Mouse (Mus musculus) cerebellum, adult 18-20 months (tissue): ENCODE results near the gene Flad1.

Experiments
- DNase-seq, 2 experiments: peaks; one replicate each; pipeline ENCODE4 v3.0.0; 2021

The Flad1 gene

DNA sequence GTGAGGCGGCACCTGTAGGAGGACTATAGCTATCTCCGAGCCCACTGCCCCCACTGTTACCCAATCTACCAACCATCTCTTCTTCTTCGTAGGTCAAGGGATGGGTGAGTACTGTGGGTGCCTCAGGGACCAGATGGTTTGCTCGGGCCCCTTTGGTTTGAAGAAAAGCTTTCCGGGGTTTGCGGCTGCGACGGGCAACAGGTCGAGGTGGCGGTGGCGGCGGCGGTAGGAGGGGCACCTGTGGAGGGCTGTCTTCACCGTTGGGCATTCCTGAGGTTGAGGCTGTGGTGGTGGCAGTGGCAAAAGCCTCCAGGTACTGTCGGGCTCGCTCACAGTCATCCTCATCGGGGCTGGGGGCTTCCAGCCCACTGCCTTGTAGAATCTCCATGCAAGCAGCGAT is 31.0 kb downstream of the Flad1 start:
- no peak for DNase-seq

DNA sequence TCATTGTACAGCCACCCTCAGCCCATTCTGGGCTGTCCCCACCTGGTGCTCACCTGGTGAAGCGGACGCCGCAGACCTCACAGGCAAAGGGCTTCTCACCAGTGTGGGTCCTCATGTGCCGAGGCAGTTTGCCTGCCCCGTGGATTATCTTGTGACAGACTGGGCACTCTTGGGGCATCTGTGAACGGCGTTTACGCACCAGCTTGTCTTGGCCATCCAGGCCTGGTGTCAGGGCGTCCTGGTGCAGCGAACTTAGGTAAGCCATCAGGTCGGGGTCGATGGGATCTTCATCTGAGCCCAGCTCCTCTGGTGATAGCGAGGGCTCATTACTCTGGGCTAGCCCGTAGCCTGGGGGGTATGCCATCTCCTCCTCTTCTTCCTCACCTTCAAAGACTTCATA is 31.4 kb downstream of the Flad1 start:
- no peak for DNase-seq

DNA sequence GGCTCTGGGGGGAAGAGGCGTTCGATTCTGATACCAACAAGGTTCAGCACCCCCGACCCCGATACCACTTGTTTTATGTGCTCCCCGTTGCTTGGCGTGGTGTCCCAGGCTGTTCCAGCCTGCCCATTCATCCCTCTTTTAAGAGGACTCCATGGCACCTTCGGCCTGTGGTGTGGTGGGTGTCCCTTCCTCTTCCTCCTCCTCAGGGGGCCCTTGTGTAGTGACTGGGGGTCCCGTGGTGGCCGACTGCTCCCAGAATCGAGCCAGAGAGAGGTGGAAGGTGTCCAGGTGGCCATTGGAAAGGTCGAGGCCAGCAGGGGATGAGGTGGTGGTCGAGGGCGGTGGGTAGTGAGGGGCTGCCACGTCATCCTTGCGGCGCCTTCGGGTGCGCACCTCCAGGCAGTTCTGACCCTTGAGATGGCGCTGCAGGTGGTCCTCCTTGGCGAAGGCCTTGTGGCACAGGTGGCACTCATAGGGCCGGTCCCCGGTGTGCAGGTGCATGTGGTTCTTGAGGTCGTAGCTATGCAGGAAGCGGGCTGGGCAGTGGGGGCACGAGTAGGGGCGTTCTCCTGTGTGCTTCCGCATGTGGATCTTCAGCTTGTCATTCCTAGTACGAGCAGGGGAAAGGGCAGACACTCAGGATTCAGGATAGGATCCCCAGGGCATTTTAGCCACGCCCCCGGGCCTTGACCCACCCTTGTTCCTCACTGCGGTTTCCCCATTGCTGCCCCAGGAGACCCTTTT is 32.1 kb downstream of the Flad1 start:
- no peak for DNase-seq

DNA sequence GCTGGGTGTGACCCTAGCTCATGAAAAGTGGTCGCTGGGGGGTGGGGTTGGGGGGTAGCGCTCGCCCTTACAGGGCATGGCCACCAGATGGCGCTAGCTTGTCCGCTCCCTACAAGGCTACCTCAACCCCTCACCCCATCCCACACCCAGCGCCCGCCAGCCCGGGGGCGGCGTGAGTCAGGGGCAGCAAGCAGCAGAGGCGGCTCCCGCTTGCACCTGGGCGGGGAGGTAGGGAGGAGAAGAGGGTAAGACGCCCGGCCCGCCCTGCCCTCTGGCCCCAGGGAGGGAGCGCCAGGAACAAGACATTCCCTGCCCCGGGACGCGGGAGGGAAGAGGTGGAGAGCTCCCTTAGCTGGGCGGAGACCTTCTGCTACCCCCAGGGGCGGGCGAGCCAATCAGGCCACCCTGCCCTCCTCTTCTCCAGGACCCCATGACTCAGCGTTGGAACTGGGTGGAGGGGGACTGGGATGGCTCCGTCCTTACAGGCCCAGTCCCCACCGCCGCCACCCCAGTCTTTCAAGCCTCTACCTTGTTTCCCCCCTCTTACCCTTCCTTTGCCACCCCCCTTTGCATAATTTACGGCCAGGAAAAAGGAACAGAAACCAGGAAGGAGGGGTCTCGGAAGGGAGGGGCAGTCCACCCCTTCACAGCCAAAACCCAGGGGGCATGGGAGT is 33.1 kb downstream of the Flad1 start:
- DNase-seq: peak; percentile 58 to 72

DNA sequence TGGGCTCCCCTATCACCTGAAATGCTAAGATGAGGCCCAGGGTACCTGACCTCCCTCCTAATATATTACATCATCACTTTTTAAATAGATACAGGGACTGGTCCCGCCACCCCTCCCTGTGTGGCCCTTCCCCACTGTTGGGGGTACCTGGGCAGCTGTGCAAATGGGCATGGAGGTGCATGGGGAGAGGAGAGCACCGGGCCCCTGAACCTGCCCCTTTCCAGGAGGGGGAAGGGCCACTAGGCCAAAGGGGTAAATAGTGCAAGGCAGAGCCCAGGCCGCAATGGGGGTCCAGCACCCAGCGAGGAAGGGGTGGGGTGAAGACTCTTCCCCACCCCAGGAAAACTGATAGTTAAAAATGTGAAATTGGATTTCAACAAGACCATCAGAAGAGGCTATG is 33.8 kb downstream of the Flad1 start:
- no peak for DNase-seq

DNA sequence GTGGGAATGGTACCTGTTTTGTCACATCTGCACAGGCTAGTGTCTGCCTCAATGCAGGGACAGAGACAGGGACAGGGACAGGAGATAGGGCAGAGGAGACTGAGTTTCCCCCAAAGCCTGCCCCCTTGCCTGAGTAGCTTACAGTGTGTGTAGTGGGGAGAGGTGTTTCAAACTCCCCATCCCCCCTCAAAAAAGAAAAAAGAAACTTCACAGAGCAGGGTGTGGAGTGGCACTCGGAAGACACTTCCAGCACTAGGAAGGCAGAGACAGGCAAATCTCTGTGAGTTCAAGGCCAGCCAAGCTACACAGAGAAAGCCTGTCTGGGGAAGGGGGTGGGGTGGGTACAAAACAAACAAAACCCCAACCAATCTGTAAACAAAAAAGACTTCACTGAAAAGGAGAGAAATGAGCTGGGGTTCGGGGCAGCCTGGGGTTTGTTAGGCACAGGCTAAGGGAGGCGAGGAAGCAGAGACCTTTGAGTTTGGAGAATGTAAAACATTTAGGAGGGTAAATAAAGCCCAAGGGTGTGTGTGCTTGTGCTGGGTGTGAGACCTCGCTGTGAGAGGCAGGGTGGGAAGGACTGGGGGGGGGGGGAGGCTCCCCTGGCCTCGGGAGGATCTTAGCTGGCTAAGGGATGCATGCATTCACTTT is 38.0 kb downstream of the Flad1 start:
- no peak for DNase-seq

DNA sequence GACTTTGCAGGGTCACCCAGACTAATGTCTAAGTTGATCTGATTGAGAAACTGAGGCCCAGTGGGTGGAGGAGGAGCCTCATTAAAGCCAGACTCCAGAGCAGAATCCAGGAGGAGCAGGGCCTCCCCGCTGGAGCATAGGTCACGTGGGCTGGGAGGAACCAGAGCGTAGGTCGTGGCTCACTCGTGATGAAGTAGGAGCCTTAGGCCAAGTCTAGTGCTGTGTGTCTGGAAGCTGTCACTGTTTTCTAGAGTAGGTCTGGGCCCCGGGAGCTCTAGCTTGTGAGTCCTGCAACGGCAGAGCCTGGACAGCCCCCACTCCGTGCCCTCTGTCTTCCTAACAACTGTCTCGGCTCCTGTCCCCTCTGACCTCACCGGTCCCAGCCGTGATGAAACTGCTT is 44.3 kb downstream of the Flad1 start:
- no peak for DNase-seq

DNA sequence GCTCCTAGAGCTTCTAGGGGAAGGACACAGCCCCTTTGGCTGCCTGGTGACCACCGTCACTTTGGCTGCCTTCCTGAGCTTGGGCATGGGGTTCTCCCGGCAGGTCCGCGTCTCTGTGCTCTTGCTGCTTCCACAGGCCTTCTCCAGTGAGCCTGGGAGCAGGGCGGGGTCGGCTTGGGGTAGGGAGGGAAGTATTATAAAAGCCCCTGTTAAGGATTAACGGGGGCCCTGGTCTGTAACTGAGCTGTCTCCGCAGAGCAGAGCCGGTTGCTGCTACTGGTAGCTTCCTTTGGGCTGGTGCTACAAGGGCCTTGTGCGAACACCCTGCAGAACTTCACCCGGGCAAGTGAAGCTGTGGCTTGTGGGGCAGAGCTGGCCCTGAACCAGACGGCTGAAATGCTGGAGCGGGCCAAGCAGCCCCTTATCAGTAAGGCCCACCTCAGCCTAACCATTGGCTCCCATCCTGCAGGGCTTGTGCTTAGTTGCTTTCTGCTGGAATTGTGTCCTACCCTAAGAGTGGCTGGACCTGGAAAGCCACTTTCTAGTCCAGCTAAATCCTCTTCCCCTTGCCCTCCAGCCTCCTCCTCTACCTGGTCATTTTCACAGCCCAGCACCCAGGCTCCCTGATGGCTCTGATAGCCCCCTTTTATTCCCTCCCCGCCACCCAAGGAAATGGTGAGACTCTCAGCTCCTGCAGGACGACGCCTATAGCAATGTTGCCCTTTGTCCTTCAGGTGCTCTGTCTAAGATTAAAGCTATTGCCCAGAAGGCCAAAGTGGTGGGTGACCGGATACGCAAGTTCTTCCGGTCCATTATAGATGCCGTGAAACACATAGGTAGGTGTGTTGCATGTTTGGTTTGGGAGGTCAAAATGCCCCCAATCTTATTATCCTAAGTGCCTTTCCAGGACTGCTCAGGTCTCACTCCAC is 45.9 kb downstream of the Flad1 start:
- no peak for DNase-seq

DNA sequence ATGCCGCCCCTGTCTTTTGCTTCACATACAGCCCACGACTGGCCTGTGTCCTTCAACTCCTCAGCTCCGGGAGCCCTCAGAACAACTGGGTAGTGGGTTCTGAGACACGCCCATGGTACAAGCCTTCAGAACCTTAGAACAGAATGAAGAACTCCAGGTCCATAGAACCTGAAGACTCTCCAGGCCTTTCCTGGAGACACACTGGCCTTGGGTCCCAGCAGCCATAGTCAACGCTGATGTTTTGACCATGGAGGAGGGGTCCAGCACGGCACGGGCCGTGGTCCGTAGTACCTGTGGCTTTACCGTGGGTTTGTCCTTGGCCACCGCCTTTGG is 46.6 kb downstream of the Flad1 start, which contains the start of gene Dcst1:
Gene Dcst1 (minus strand): TSS at position 101 of the 333 bp plus-strand sequence.
- no peak for DNase-seq

DNA sequence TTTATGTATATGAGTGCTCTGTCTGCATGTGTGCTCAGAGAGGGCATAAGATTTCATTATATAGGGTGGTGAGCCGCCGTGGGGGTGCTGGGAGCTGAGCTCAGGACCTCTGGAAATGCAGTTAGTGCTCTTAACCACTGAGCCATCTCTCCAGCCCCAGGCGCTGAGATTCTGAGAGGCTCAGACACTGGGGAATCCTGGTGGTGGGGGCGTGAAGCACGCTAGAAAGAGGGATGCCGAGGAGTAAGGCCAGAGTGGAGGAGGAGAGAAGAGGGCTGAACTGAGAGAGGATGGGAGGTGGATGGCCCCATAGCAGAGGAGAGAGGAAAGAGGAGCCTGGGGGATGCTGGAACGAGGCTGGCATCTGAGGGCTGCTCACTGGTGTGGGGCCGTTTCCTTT is 47.0 kb downstream of the Flad1 start:
- no peak for DNase-seq

DNA sequence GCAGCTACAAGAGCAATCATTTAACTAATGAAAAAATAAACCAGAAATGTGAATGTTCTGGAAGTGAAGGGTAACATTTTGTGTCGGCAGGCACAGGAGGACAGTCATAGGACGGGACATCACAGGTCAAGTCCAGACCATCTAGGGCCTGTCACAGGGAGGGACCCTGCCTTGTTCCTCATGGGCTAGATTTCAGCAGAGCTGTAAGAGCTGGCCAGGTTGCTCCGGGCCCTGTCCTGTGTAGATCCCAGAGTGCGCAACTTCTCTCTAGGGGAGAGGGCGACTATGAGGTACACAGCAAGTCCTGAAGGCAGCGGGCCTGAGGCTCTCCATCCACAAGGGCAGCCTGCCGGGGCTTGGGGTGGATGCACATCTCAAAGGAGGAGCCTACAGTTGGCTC is 50.0 kb downstream of the Flad1 start, which contains the start of gene Dcst2:
Gene Dcst2 (plus strand): TSS at position 301 of the 400 bp plus-strand sequence.
- no peak for DNase-seq

DNA sequence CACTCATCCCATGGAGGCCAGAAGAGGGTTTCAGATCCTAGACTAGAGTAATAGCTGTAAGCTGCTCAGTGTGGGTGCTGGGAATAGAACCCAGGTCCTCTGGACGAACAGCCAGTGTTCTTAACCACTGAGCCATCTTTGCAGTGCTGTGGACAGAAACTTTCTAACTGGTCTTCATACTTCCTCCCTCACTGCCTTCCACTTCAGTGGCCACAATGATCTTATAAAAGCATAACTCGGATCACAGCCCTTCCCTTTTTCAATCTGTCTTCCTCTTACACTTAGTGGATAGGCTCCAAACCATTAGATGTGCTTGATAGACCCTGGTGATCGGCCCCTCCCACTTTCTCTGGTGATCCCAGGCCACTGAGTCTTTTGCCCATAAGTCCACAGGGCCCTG is 51.4 kb downstream of the Flad1 start:
- DNase-seq: no peak

DNA sequence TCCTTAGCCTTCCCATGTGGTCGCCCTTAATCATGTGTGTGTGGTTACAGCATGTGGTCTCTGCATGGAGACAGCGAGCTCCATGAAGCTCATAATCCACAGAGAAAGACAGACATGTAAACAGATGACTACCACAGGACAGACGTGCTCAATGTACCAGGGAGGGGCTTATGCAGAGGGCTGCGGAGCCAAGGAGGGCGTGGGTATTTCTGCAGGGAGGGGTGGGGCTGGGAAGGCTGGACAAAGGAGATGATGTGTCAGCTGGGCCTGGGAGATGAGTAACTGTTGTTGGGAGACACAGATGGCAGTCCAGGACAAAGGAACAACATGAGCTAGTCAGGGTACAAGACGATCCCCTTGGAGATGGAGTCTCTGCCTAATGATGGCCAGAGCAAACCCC is 52.0 kb downstream of the Flad1 start:
- DNase-seq: no peak

DNA sequence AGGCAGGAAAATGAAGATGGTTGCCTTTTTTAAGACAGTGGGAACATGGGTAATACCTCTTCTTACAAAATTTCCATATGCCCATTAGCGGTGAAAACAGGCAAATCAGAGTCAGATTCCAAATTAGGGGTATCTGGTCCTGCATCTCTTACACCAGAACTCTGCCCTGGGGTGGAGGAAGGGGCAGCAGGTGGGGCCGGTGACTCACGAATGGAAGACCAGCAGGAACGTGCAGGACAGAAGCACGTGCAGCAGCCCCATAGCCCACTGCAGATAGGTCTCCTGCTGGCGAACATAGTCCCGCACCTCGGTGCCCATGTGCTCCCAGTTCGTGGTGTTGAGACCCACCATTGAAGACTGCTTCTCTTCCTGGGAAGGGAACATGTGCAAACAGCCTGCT is 55.6 kb downstream of the Flad1 start:
- no peak for DNase-seq

DNA sequence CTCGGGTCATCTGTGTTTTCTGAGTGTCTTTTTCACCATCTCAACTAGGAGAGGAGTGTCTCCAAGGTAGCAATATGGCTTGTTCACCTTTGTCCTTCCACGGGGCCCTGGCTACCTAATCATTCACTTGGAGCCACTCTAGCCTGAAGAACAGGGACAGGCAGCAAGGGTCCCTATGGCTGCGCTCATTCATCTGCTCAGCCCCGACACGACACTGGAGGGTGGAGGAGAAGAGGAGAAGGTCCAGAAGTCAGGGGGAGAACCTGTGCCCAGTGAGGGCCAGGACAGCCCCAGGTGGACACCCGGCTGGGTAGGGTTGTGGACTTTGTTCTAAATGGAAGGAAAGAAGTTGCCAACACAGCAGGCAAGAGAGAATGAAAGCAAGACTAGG is 56.2 kb downstream of the Flad1 start:
- DNase-seq: no peak

DNA sequence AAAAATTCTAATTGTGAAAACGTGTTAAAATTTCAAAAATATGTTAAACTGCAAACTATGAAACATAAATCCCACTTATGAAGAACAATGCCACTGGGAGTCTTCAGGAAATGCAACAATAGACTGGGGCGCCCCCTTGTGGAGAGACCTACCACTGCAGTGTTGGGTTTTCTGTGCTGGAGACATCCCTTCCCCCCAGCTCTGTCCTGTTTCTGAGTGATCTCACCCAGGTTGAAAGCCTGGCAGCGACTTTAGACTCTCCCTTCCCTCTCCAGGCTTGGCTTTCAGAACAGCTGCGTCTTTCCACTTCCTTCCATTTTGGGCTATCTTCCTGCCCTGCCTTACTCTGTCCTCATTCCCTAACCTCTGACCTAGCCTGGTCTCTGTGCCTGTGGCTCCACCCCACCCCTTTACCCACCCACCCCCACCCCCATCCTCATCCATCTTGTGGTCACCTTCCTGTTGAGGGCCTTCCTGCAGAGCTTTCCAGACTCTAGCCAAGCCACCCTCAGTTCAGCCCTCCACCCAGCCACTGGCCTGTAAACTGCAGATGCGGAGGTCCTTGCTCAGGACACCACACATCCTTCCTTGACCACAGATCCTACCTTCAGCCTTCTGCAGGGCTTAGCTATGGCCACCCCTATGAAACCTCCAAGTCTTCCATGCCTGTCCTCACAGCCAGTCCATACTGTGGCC is 56.7 kb downstream of the Flad1 start:
- peak; percentile 83 to 91 for DNase-seq

DNA sequence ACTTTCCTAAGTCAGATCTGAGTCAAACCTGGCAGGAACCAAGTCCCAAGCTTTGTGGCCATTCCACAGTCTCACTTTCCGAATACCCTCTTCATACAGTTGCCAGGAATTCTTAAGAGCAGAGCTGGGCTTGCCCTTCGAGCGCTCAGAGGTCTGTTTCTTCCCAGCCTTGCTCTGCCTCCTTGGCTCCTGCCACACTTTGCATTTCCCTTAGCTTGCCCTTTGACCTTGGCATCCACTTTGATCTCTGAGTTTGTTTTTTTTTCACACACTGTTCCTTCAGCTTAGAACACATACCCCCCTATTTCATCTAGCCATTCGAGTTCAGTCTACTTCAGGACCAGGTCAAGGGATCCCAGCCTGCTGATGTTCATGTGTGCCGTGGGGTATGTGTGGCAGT is 60.4 kb downstream of the Flad1 start:
- no peak for DNase-seq
